Mouse (Mus musculus): ENCODE results near the gene Gpi1. TPM values are rescaled to one million over a fixed set of nuclear protein-coding genes. Genes with fewer than 3 reads are reported as not detected.
A peak's percentile ranks its signal among the peaks of the same experiment; 100 is the strongest.
"Not testable (repeated sequence)": the region's sequence is repeated elsewhere in the genome, so short reads cannot be mapped to it uniquely, and the experiment has no call there.

Gpi1 gene
- polyA plus RNA-seq, 1 experiment: 273 TPM

DNA sequence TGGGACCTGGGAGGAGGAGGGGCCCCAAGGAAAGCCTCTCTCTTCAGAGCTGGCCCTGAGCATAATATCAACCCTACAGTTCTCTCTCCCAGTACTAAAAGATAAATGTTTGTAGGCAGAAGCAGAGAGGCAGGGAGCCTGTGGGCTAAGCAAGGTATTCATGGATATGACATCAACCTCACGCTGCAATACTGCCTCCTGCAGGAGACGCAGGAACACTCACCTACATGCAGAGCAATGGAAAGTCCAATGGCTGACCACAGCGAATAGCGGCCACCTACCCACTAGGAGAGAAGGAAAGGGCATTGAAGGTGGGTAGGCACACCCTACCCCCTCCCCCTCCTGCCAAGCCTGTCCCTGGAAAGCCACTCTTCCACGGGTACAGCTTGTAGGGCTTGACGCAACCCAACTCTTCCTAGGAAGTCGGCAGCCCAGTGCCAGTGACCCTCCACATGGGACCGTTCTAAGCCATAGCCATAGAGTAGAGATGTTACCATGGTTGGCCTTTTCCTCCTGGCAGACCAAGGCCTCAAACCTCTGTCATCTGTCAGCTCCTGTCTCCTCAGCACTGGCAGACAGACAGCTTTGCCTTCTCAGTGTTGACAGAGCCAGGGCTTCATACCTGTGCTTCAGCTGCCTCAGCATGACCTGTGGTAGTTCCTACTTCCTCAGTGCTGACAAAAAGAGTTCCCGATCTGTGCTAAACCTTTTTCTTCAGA is 21.9 kb downstream of the Gpi1 start:
- TF ChIP-seq CTCF (IDR thresholded peaks at IDR 0.05; ENCODE audit: borderline replicate concordance, extremely low read depth, insufficient read depth, insufficient read length) (peak; percentile 9; the same call in 1 of the 2 replicates), POLR2A (IDR thresholded peaks at IDR 0.05; ENCODE audit: borderline replicate concordance, extremely low read depth, insufficient read depth, insufficient read length, poor library complexity, severe bottlenecking) (no peak)
- DNase-seq (ENCODE audit: low read depth): no peak

DNA sequence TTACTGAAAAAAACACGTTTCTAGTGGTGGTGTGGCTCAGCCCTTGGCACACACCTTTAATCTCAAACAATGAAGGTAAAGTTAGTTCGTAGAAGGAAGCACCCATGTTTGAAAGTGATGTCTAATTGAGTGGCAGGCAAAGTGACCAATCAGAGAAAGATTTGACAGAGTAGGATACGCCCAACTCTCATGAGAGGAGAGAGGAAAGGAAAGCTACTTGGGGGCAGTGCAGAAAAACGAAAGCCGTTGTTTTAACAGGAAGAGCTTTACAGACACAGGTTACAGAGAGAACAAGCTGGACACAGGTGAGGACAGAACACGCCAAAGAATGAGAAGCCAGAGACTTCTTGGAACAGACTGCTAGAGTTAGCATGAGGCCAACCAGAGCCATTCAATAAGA is 23.8 kb downstream of the Gpi1 start:
- TF ChIP-seq CTCF (IDR thresholded peaks at IDR 0.05; ENCODE audit: borderline replicate concordance, extremely low read depth, insufficient read depth, insufficient read length) (no peak), POLR2A (IDR thresholded peaks at IDR 0.05; ENCODE audit: borderline replicate concordance, extremely low read depth, insufficient read depth, insufficient read length, poor library complexity, severe bottlenecking) (no peak)
- DNase-seq (ENCODE audit: low read depth): no peak

- not testable (repeated sequence) for DNase-seq (ENCODE audit: low read depth)
Observed at GRCm38 (mm10) chr7:34202147-34202546, 28.0 kb downstream of the Gpi1 start.

DNA sequence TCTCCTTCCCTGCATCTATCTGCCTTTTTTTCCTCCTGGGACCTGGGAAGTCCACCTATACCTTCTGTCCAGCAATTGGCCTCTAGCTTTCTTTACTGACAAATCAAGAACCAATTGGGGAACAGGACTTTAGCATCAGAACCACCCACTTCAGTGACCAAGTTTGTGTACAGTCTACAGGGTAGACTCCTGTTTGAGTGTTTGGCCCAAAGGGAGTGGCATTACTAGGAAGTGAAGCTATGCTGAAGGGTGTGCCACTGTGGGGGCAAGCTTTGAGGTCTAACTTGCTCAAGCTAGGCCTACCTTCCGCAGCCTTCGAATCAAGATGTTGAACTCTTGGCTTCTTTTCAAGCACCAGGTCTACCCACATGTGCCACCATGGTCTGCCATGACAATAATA is 29.3 kb downstream of the Gpi1 start:
- DNase-seq (ENCODE audit: low read depth): no peak
- TF ChIP-seq POLR2A (IDR thresholded peaks at IDR 0.05; ENCODE audit: borderline replicate concordance, extremely low read depth, insufficient read depth, insufficient read length, poor library complexity, severe bottlenecking) (no peak), CTCF (IDR thresholded peaks at IDR 0.05; ENCODE audit: borderline replicate concordance, extremely low read depth, insufficient read depth, insufficient read length) (no peak)

- peak; percentile 27 for DNase-seq (ENCODE audit: low read depth)
- TF ChIP-seq POLR2A (IDR thresholded peaks at IDR 0.05; ENCODE audit: borderline replicate concordance, extremely low read depth, insufficient read depth, insufficient read length, poor library complexity, severe bottlenecking) (no peak), CTCF (IDR thresholded peaks at IDR 0.05; ENCODE audit: borderline replicate concordance, extremely low read depth, insufficient read depth, insufficient read length) (peak; percentile 38; the same call in 1 of the 2 replicates)
Observed at GRCm38 (mm10) chr7:34198346-34198745, 31.8 kb downstream of the Gpi1 start.

DNA sequence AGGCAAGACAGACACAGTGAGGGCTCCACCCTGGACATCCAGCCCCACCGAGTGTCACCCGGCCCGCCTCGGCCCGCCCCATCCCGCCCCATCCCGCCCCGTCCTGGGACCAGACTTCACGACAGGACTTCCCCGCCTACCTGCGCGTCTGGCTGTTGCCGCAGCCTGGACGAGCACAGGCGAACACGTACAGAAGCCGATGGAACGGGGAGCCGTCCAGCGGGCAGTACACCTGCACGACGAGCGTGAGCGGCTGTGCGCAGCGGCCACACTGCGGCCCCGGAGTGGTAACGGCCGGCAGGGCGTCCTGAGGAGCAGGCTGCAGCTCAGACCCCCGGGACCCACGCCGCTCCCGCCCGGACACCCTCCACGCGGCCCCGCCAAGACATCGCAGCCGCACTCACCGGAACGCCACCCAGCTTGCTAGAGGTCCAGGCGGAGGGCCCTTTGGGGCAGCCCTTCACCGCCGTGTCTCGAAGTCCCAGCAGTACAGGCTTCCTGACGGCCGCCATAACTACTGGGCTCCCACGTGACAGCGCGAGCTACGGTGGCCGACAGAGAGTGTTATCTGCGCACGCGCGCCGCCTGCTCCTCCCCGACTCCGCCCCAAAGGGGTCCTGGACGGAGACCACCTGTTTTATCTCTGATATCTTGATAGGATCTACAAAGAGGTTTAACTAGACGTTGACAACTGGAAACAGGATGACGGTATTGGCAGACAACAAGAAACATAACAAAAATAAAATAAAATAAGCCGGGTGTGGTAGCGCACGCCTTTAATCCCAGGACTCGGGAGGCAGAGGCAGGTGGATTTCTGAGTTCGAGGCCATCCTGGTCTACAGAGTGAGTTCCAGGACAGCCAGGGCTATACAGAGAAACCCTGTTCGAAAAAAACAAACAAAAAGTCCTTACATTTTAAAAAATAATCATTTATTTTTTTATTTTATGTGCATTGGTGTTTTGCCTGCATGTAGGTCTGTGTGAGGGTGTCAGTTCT is 33.7 kb downstream of the Gpi1 start, which contains the start of gene Pdcd2l:
Gene Pdcd2l (minus strand): TSS at position 530 of the 997 bp plus-strand sequence.
- DNase-seq (ENCODE audit: low read depth): peak; percentile 97
- TF ChIP-seq CTCF (IDR thresholded peaks at IDR 0.05; ENCODE audit: borderline replicate concordance, extremely low read depth, insufficient read depth, insufficient read length) (no peak), POLR2A (IDR thresholded peaks at IDR 0.05; ENCODE audit: borderline replicate concordance, extremely low read depth, insufficient read depth, insufficient read length, poor library complexity, severe bottlenecking) (peak; percentile 45; the same call in 1 of the 2 replicates)

GRCm38 (mm10) chr7:34195632-34196031 is 34.5 kb downstream of the Gpi1 start:
- DNase-seq (ENCODE audit: low read depth): peak; percentile 6
- TF ChIP-seq CTCF (IDR thresholded peaks at IDR 0.05; ENCODE audit: borderline replicate concordance, extremely low read depth, insufficient read depth, insufficient read length) (0 out of 2 replicates have a peak, but pooled peaks have one; percentile 8), POLR2A (IDR thresholded peaks at IDR 0.05; ENCODE audit: borderline replicate concordance, extremely low read depth, insufficient read depth, insufficient read length, poor library complexity, severe bottlenecking) (no peak)

DNA sequence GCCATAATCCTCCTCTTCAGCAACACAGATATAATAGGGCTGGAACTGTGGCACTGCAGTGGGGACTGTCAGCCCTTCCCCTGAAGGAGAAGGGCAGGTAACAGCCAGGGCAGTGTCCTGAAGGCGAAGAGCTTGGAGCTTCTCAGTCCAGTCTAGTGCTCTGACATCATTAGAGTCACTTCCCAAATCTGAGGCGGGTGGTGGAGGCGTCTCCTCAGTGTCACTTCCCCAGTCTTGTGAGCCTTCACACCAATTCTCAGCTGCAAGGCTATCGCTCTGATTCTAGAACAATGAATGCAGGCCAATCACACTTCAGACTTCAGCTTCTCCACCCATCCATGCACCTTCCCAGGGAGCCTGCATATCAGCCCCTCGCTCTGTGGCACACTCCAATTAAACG is 37.3 kb downstream of the Gpi1 start:
- DNase-seq (ENCODE audit: low read depth): no peak
- TF ChIP-seq CTCF (IDR thresholded peaks at IDR 0.05; ENCODE audit: borderline replicate concordance, extremely low read depth, insufficient read depth, insufficient read length) (no peak), POLR2A (IDR thresholded peaks at IDR 0.05; ENCODE audit: borderline replicate concordance, extremely low read depth, insufficient read depth, insufficient read length, poor library complexity, severe bottlenecking) (no peak)

DNA sequence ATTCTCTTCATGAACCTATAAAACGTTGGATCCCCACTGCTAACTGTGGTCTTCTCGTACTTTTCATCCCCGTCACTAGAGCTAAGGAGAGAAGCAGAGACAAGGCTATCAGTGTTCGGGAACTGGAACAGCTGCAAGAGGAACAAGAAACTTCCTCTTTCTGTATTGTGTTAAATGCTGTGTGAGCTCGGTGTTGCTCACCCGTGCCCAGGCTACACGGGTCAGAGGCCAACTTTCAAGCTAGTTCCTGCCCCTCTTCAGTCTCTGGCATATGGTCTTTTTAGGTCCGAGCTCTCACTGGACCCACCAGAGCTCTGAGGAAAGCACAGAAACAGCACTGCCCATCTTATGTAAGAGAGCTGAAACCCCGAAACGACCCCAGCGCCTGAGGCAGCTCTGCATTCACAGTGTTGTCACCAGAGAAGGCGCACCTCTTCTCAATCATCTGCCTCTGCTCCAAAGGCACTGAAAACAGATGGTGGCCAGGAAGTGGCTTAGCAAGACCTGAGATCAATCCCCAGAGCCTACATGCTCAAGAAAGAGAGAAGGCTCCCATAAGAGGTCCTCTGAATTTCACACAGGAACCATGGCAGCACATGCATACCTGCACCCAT is 40.7 kb downstream of the Gpi1 start:
- no peak for DNase-seq (ENCODE audit: low read depth)
- TF ChIP-seq POLR2A (IDR thresholded peaks at IDR 0.05; ENCODE audit: borderline replicate concordance, extremely low read depth, insufficient read depth, insufficient read length, poor library complexity, severe bottlenecking): no peak
- TF ChIP-seq CTCF (IDR thresholded peaks at IDR 0.05; ENCODE audit: borderline replicate concordance, extremely low read depth, insufficient read depth, insufficient read length): no peak

- TF ChIP-seq CTCF (IDR thresholded peaks at IDR 0.05; ENCODE audit: borderline replicate concordance, extremely low read depth, insufficient read depth, insufficient read length): no peak
- TF ChIP-seq POLR2A (IDR thresholded peaks at IDR 0.05; ENCODE audit: borderline replicate concordance, extremely low read depth, insufficient read depth, insufficient read length, poor library complexity, severe bottlenecking): no peak
- no peak for DNase-seq (ENCODE audit: low read depth)
Observed at GRCm38 (mm10) chr7:34183794-34184193, 46.3 kb downstream of the Gpi1 start.

DNA sequence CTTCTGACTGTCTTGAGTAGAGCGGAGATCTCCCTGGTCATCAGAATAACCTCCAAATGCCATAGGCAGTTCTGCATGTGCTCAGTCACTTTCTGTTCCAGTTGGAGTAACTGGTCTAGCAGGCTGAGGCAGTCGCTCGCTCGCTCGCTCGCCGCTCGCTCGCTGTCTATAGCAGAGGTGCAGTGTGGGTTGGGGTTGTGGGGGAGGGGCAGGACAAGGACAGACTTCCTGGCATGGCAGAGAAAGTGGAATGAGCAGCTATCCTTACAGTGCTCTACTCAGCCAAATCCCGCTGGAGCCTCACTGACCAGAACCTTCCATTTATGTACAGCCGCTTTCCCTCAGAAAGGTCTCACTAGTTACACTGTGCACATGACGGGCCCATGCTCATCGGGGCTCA is 46.8 kb downstream of the Gpi1 start:
- DNase-seq (ENCODE audit: low read depth): no peak
- no peak for TF ChIP-seq CTCF (IDR thresholded peaks at IDR 0.05; ENCODE audit: borderline replicate concordance, extremely low read depth, insufficient read depth, insufficient read length)
- no peak for TF ChIP-seq POLR2A (IDR thresholded peaks at IDR 0.05; ENCODE audit: borderline replicate concordance, extremely low read depth, insufficient read depth, insufficient read length, poor library complexity, severe bottlenecking)

- not testable (repeated sequence) for DNase-seq (ENCODE audit: low read depth)
Observed at GRCm38 (mm10) chr7:34176241-34176640, 53.9 kb downstream of the Gpi1 start.

Data from brain, embryonic 14.5 days (tissue).